Mouse (Mus musculus): ENCODE results near the gene Mbnl2. TPM values are rescaled to one million over a fixed set of nuclear protein-coding genes. Genes with fewer than 3 reads are reported as not detected.
A peak's percentile ranks its signal among the peaks of the same experiment; 100 is the strongest.

Gene Mbnl2
- polyA plus RNA-seq, 1 experiment: 110 TPM

- no peak overlapping the region for H3K4me3 ChIP-seq (ENCODE audit: insufficient read depth, low read length)
- H3K4me1 ChIP-seq (ENCODE audit: control insufficient read depth, insufficient read depth, low read length): no peaks in the 10 kb centered on the region
- no peak for TF ChIP-seq CTCF (IDR thresholded peaks at IDR 0.05; ENCODE audit: low read depth, low read length)
- TF ChIP-seq POLR2A (IDR thresholded peaks at IDR 0.05; ENCODE audit: borderline replicate concordance, low read depth, low read length): no peak
- no peak overlapping the region for H3K27ac ChIP-seq (ENCODE audit: insufficient read depth, low read depth, low read length)
Observed at GRCm38 (mm10) chr14:120256623-120257384, 18.7 kb upstream of the Mbnl2 start.

GRCm38 (mm10) chr14:120257483-120257882 lies 18.0 kb upstream of the Mbnl2 start:
- H3K4me1 ChIP-seq (ENCODE audit: control insufficient read depth, insufficient read depth, low read length): peaks cover 2% of the 10 kb centered on the region
- no peak for TF ChIP-seq POLR2A (IDR thresholded peaks at IDR 0.05; ENCODE audit: borderline replicate concordance, low read depth, low read length)
- no peak for TF ChIP-seq CTCF (IDR thresholded peaks at IDR 0.05; ENCODE audit: low read depth, low read length)
- H3K4me3 ChIP-seq (ENCODE audit: insufficient read depth, low read length): no peak overlapping the region
- no peak overlapping the region for H3K27ac ChIP-seq (ENCODE audit: insufficient read depth, low read depth, low read length)

GRCm38 (mm10) chr14:120259426-120259825 lies 16.0 kb upstream of the Mbnl2 start:
- no peak for TF ChIP-seq POLR2A (IDR thresholded peaks at IDR 0.05; ENCODE audit: borderline replicate concordance, low read depth, low read length)
- no peak for TF ChIP-seq CTCF (IDR thresholded peaks at IDR 0.05; ENCODE audit: low read depth, low read length)
- Histone ChIP-seq H3K27ac (ENCODE audit: insufficient read depth, low read depth, low read length) (no peak overlapping the region), H3K4me3 (ENCODE audit: insufficient read depth, low read length) (no peak overlapping the region), H3K4me1 (ENCODE audit: control insufficient read depth, insufficient read depth, low read length) (peaks cover 14% of the 10 kb centered on the region)

- H3K4me3 ChIP-seq (ENCODE audit: insufficient read depth, low read length): no peak overlapping the region
- H3K27ac ChIP-seq (ENCODE audit: insufficient read depth, low read depth, low read length): no peak overlapping the region
- no peak for TF ChIP-seq POLR2A (IDR thresholded peaks at IDR 0.05; ENCODE audit: borderline replicate concordance, low read depth, low read length)
- peaks cover 14% of the 10 kb centered on the region for H3K4me1 ChIP-seq (ENCODE audit: control insufficient read depth, insufficient read depth, low read length)
Observed at GRCm38 (mm10) chr14:120261606-120262005, 13.9 kb upstream of the Mbnl2 start.

- Histone ChIP-seq H3K27ac (ENCODE audit: insufficient read depth, low read depth, low read length) (0 out of 2 replicates have a peak overlapping the region, but pooled peaks have one; percentile 2), H3K4me1 (ENCODE audit: control insufficient read depth, insufficient read depth, low read length) (peaks cover 14% of the 10 kb centered on the region), H3K4me3 (ENCODE audit: insufficient read depth, low read length) (0 out of 2 replicates have a peak overlapping the region, but pooled peaks have one; percentile 8)
- TF ChIP-seq POLR2A (IDR thresholded peaks at IDR 0.05; ENCODE audit: borderline replicate concordance, low read depth, low read length) (no peak), CTCF (IDR thresholded peaks at IDR 0.05; ENCODE audit: low read depth, low read length) (no peak)
Observed at GRCm38 (mm10) chr14:120262660-120263379, 12.6 kb upstream of the Mbnl2 start.

- Histone ChIP-seq H3K4me1 (ENCODE audit: control insufficient read depth, insufficient read depth, low read length) (peaks cover 14% of the 10 kb centered on the region), H3K27ac (ENCODE audit: insufficient read depth, low read depth, low read length) (0 out of 2 replicates have a peak overlapping the region, but pooled peaks have one; percentile 3), H3K4me3 (ENCODE audit: insufficient read depth, low read length) (0 out of 2 replicates have a peak overlapping the region, but pooled peaks have one; percentile 8)
- TF ChIP-seq POLR2A (IDR thresholded peaks at IDR 0.05; ENCODE audit: borderline replicate concordance, low read depth, low read length) (no peak), CTCF (IDR thresholded peaks at IDR 0.05; ENCODE audit: low read depth, low read length) (no peak; the same call in 1 of the 2 replicates)
Observed at GRCm38 (mm10) chr14:120263380-120264135, 11.9 kb upstream of the Mbnl2 start.

- H3K4me1 ChIP-seq (ENCODE audit: control insufficient read depth, insufficient read depth, low read length): peaks cover 21% of the 10 kb centered on the region
- H3K4me3 ChIP-seq (ENCODE audit: insufficient read depth, low read length): no peak overlapping the region
- no peak overlapping the region for H3K27ac ChIP-seq (ENCODE audit: insufficient read depth, low read depth, low read length)
- TF ChIP-seq POLR2A (IDR thresholded peaks at IDR 0.05; ENCODE audit: borderline replicate concordance, low read depth, low read length) (no peak), CTCF (IDR thresholded peaks at IDR 0.05; ENCODE audit: low read depth, low read length) (no peak)
Observed at GRCm38 (mm10) chr14:120265886-120266285, 9.6 kb upstream of the Mbnl2 start.

- Histone ChIP-seq H3K4me3 (ENCODE audit: insufficient read depth, low read length) (no peak overlapping the region), H3K4me1 (ENCODE audit: control insufficient read depth, insufficient read depth, low read length) (peaks cover 21% of the 10 kb centered on the region), H3K27ac (ENCODE audit: insufficient read depth, low read depth, low read length) (no peak overlapping the region)
- TF ChIP-seq CTCF (IDR thresholded peaks at IDR 0.05; ENCODE audit: low read depth, low read length) (no peak), POLR2A (IDR thresholded peaks at IDR 0.05; ENCODE audit: borderline replicate concordance, low read depth, low read length) (no peak)
Observed at GRCm38 (mm10) chr14:120267130-120267529, 8.3 kb upstream of the Mbnl2 start.

- Histone ChIP-seq H3K4me1 (ENCODE audit: control insufficient read depth, insufficient read depth, low read length) (peaks cover 13% of the 10 kb centered on the region), H3K27ac (ENCODE audit: insufficient read depth, low read depth, low read length) (no peak overlapping the region), H3K4me3 (ENCODE audit: insufficient read depth, low read length) (no peak overlapping the region)
- TF ChIP-seq CTCF (IDR thresholded peaks at IDR 0.05; ENCODE audit: low read depth, low read length) (no peak), POLR2A (IDR thresholded peaks at IDR 0.05; ENCODE audit: borderline replicate concordance, low read depth, low read length) (no peak)
Observed at GRCm38 (mm10) chr14:120270031-120270430, 5.4 kb upstream of the Mbnl2 start.
